Mouse (Mus musculus): ENCODE measurements around the gene Arid1a. TPM values are rescaled to one million over a fixed set of nuclear protein-coding genes. Genes with fewer than 3 reads are reported as not detected.

Arid1a gene
- polyA plus RNA-seq, 1 experiment from 2014 or later, result 10.4 TPM

DNA sequence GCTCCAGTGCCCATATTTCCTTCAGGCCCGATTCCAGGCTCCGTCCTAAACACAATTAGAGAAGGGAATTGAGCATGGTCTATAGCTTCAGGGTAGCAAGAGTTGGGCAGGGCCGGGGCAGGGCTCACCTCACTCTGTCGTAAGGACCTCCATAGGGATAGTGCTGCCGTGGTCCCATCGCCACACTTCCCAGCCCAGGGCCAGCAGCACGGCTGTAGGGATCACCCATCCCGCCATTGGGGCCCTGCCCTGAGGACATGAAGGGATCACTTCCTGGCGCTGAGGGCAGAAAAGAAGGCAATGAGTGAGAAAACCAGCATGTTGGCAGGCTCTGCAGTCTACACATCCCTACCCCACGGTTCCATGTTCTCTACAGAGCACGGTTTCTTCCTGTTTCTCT is 70.1 kb downstream of the Arid1a start:
- Histone ChIP-seq H3K27ac (ENCODE audit: low read depth, low read length) (no peak overlapping the region), H3K36me3 (ENCODE audit: control insufficient read depth, insufficient read depth) (peaks cover 91% of the 10 kb centered on the region), H3K9me3 (ENCODE audit: control insufficient read depth) (no peaks in the 10 kb centered on the region), H3K27me3 (replicated peaks; ENCODE audit: control insufficient read depth, insufficient read depth, low read length) (no peaks in the 10 kb centered on the region), H3K4me2 (replicated peaks; ENCODE audit: low read depth) (no peak overlapping the region), H3K4me3 (ENCODE audit: low read depth, low read length) (no peak overlapping the region), H3K4me1 (replicated peaks; ENCODE audit: control insufficient read depth, insufficient read depth, low read length) (peaks cover 7% of the 10 kb centered on the region; the same call in 1 of the 2 replicates), H3K9ac (ENCODE audit: low read depth, low read length) (no peak overlapping the region)
- no peak for ATAC-seq
- no peak for TF ChIP-seq CTCF (IDR thresholded peaks at IDR 0.05; ENCODE audit: low read depth)
- WGBS, result 84% methylated on average over 11 of the region's 11 CpGs

DNA sequence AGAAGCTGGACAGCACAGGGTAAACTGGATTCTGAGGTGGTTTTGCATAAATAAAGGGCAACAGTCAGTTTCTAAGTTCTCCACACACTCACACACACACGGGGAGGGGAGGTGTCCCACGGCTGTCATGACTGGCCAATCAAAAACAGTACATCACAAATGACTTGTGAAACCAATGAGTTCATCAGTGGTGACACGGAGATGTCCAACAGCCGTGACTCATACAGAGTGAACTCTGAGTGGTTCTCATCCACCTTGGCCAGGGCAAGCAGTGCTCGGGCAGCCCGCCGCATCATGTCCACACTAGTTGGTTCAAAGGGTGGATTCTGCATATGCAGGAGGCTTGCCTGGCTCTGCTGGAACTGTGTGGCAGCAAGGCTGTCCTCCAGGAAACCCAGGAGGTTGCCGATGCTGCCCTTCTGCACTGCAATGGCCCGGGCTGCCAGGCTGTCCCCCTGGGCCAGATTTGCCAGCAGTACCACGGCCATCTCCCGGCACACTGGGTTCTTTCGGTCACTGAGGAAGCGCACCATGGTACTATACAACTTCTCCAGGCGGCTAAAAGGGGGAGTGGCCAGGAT is 76.3 kb downstream of the Arid1a start:
- 83% methylated on average over 14 of the region's 14 CpGs for WGBS
- Histone ChIP-seq H3K4me2 (replicated peaks; ENCODE audit: low read depth) (no peak overlapping the region), H3K9ac (ENCODE audit: low read depth, low read length) (no peak overlapping the region), H3K27ac (ENCODE audit: low read depth, low read length) (no peak overlapping the region), H3K36me3 (ENCODE audit: control insufficient read depth, insufficient read depth) (peaks cover 50% of the 10 kb centered on the region), H3K27me3 (replicated peaks; ENCODE audit: control insufficient read depth, insufficient read depth, low read length) (no peaks in the 10 kb centered on the region), H3K4me3 (ENCODE audit: low read depth, low read length) (no peak overlapping the region), H3K4me1 (replicated peaks; ENCODE audit: control insufficient read depth, insufficient read depth, low read length) (no peaks in the 10 kb centered on the region), H3K9me3 (ENCODE audit: control insufficient read depth) (no peaks in the 10 kb centered on the region)
- ATAC-seq, result no peak
- no peak for TF ChIP-seq CTCF (IDR thresholded peaks at IDR 0.05; ENCODE audit: low read depth)

DNA sequence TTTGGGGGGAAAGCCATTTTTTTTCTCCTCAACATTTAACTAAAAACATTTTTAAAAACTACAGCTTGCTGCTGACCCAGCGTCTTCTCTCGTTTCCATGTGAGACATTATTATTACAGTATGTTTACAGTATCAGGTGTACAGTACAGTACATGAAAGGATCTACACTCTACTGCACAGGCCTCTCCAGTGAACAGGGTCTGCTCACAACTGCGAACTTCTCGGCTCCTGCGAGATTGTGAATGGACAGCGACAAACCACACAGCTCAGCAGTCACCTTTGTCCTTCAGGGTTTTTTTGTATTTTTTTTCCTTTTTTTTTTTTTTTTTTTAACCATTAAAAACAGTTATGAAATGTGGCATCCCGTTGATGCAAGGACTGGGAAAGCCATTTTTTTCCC is 76.9 kb downstream of the Arid1a start:
- 79% methylated on average over 7 of the region's 7 CpGs for WGBS
- Histone ChIP-seq H3K4me1 (replicated peaks; ENCODE audit: control insufficient read depth, insufficient read depth, low read length) (no peaks in the 10 kb centered on the region), H3K4me2 (replicated peaks; ENCODE audit: low read depth) (no peak overlapping the region), H3K27ac (ENCODE audit: low read depth, low read length) (no peak overlapping the region), H3K9ac (ENCODE audit: low read depth, low read length) (no peak overlapping the region), H3K9me3 (ENCODE audit: control insufficient read depth) (no peaks in the 10 kb centered on the region), H3K36me3 (ENCODE audit: control insufficient read depth, insufficient read depth) (peaks cover 44% of the 10 kb centered on the region), H3K4me3 (ENCODE audit: low read depth, low read length) (no peak overlapping the region), H3K27me3 (replicated peaks; ENCODE audit: control insufficient read depth, insufficient read depth, low read length) (no peaks in the 10 kb centered on the region)
- TF ChIP-seq CTCF (IDR thresholded peaks at IDR 0.05; ENCODE audit: low read depth), result no peak
- no peak for ATAC-seq

DNA sequence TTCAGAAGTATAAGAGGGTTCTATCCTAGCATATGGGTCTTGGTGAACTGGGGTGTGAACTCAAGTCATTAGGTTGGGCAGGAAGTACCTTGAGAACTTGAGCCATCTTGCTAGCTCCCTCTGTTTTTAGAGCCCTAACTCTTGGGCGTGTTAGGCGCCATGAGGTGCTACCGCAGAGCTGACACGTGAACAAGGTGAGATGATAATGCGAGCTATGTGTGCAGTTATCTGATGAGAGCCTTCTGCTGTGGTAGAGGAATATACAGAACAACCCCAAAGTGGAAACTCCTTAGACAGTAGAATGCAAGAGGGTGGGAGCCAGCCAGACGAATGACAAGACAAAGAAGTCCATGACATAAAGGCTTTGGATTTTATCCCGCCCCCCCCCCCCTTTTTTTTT is 79.3 kb downstream of the Arid1a start:
- no peak for ATAC-seq
- Histone ChIP-seq H3K9me3 (ENCODE audit: control insufficient read depth) (no peaks in the 10 kb centered on the region), H3K9ac (ENCODE audit: low read depth, low read length) (no peak overlapping the region), H3K4me3 (ENCODE audit: low read depth, low read length) (no peak overlapping the region), H3K27ac (ENCODE audit: low read depth, low read length) (no peak overlapping the region), H3K4me1 (replicated peaks; ENCODE audit: control insufficient read depth, insufficient read depth, low read length) (no peaks in the 10 kb centered on the region; the same call in 1 of the 2 replicates), H3K4me2 (replicated peaks; ENCODE audit: low read depth) (no peak overlapping the region), H3K36me3 (ENCODE audit: control insufficient read depth, insufficient read depth) (peaks cover 23% of the 10 kb centered on the region), H3K27me3 (replicated peaks; ENCODE audit: control insufficient read depth, insufficient read depth, low read length) (no peaks in the 10 kb centered on the region)
- TF ChIP-seq CTCF (IDR thresholded peaks at IDR 0.05; ENCODE audit: low read depth), result no peak
- WGBS, result 56% methylated on average over 7 of the region's 7 CpGs

DNA sequence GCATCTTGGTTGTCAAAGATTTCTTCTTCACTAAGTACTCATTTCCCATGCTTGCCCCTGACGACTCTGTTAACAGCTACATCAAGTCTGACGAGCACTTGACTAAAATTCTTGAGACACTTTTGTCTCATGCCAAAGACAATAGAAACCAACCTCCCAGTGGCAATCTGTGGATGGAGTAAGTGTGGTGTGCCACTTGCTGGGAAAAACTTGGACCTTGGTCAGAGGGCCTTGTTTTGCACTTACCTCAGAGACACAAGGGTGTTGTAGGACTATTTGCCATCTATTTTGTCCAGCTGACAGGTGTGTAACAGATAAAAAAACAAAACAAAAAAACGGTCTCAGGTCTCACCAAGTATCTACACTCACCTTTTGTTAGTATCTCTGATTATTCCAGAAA is 80.4 kb downstream of the Arid1a start:
- no peak for TF ChIP-seq CTCF (IDR thresholded peaks at IDR 0.05; ENCODE audit: low read depth)
- Histone ChIP-seq H3K36me3 (ENCODE audit: control insufficient read depth, insufficient read depth) (peaks cover 13% of the 10 kb centered on the region), H3K4me2 (replicated peaks; ENCODE audit: low read depth) (no peak overlapping the region), H3K9me3 (ENCODE audit: control insufficient read depth) (no peaks in the 10 kb centered on the region), H3K27me3 (replicated peaks; ENCODE audit: control insufficient read depth, insufficient read depth, low read length) (no peaks in the 10 kb centered on the region), H3K4me3 (ENCODE audit: low read depth, low read length) (no peak overlapping the region), H3K4me1 (replicated peaks; ENCODE audit: control insufficient read depth, insufficient read depth, low read length) (no peaks in the 10 kb centered on the region; the same call in 1 of the 2 replicates), H3K27ac (ENCODE audit: low read depth, low read length) (no peak overlapping the region), H3K9ac (ENCODE audit: low read depth, low read length) (no peak overlapping the region)
- ATAC-seq, result no peak
- WGBS, result 20% methylated on average over 3 of the region's 3 CpGs

DNA sequence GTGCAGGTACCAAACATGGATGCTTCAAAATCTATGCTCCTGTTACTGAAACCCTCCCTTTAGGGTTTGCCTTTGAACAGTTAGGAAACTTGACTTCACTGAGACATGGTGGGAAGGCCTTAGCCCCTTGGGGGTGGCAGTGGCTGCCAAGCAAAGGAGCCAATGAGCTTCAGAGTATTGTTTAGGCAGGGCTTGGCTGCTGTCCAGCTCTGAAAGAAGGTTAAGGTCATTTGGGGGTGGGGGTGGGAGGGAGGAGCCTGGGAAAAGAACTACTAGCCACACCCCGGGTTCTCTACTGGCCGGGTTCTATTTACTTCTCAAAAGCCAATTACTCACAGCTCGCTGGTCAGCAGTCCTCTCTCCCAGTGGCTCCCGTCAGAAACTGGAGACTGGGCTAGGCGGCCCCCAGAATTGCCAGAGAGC is 81.0 kb downstream of the Arid1a start:
- no peaks in the 10 kb centered on the region for H3K9me3 ChIP-seq (ENCODE audit: control insufficient read depth)
- no peak for ATAC-seq
- WGBS, result 3% methylated on average over 5 of the region's 5 CpGs
- H3K4me1 ChIP-seq (replicated peaks; ENCODE audit: control insufficient read depth, insufficient read depth, low read length), result peaks cover 3% of the 10 kb centered on the region; the same call in 1 of the 2 replicates
- H3K27me3 ChIP-seq (replicated peaks; ENCODE audit: control insufficient read depth, insufficient read depth, low read length), result no peaks in the 10 kb centered on the region
- no peak for TF ChIP-seq CTCF (IDR thresholded peaks at IDR 0.05; ENCODE audit: low read depth)
- no peak overlapping the region for H3K4me2 ChIP-seq (replicated peaks; ENCODE audit: low read depth)
- H3K36me3 ChIP-seq (ENCODE audit: control insufficient read depth, insufficient read depth), result peaks cover 7% of the 10 kb centered on the region; the same call in 1 of the 2 replicates
- H3K4me3 ChIP-seq (ENCODE audit: low read depth, low read length), result no peak overlapping the region
- no peak overlapping the region for H3K9ac ChIP-seq (ENCODE audit: low read depth, low read length)
- no peak overlapping the region for H3K27ac ChIP-seq (ENCODE audit: low read depth, low read length)

DNA sequence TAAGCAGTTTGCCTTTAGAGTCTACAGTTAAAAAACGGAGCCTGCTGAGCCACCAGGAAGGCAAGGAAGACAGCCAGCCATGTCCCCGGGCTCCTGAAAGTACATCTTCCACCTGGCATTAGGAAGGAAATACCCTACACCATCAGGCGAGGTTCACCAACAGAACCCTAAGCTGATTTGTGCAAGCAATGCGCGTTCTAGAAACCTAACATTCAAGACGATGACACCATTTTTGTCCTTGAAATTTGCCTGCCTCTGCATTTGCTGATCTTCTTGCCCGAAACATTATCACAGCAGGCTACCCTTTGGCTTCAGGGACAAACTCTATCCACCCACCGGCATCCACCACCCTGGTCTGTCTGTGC is 82.3 kb downstream of the Arid1a start:
- 63% methylated on average over 8 of the region's 8 CpGs for WGBS
- no peak for TF ChIP-seq CTCF (IDR thresholded peaks at IDR 0.05; ENCODE audit: low read depth)
- H3K27me3 ChIP-seq (replicated peaks; ENCODE audit: control insufficient read depth, insufficient read depth, low read length), result no peaks in the 10 kb centered on the region
- peak overlapping the region; percentile 74 for H3K4me2 ChIP-seq (replicated peaks; ENCODE audit: low read depth)
- ATAC-seq, result no peak
- H3K9me3 ChIP-seq (ENCODE audit: control insufficient read depth), result no peaks in the 10 kb centered on the region
- peaks cover 4% of the 10 kb centered on the region; the same call in 1 of the 2 replicates for H3K4me1 ChIP-seq (replicated peaks; ENCODE audit: control insufficient read depth, insufficient read depth, low read length)
- no peak overlapping the region for H3K9ac ChIP-seq (ENCODE audit: low read depth, low read length)
- no peaks in the 10 kb centered on the region for H3K36me3 ChIP-seq (ENCODE audit: control insufficient read depth, insufficient read depth)
- H3K27ac ChIP-seq (ENCODE audit: low read depth, low read length), result no peak overlapping the region
- no peak overlapping the region for H3K4me3 ChIP-seq (ENCODE audit: low read depth, low read length)
